Mouse (Mus musculus) testis, adult 2 months (tissue): ENCODE measurements around the gene Bst2. TPM values are rescaled to one million over a fixed set of nuclear protein-coding genes. Genes with fewer than 3 reads are reported as not detected.

Experiments used
- H3K27ac ChIP-seq: fragments of 200-500 bp; 2 replicates; pipeline ENCODE4 v1.5.1; 2012; ENCODE audit warnings: low read depth, low read length; ENCODE audit not compliant: control insufficient read depth, insufficient read depth
- H3K27me3 ChIP-seq: fragments of 200-500 bp; 2 replicates; pipeline ENCODE4 v1.6.1; 2012; ENCODE audit warnings: mild to moderate bottlenecking, low read length, moderate library complexity; ENCODE audit not compliant: control insufficient read depth, insufficient read depth
- H3K36me3 ChIP-seq: fragments of 200-500 bp; 2 replicates; pipeline ENCODE4 v1.6.1; 2012; ENCODE audit warnings: mild to moderate bottlenecking, low read length; ENCODE audit not compliant: control insufficient read depth, insufficient read depth
- H3K4me1 ChIP-seq: fragments of 200-500 bp; 2 replicates; pipeline ENCODE4 v1.6.1; 2012; ENCODE audit warnings: low read length; ENCODE audit not compliant: control insufficient read depth, insufficient read depth
- H3K4me3 ChIP-seq: fragments of 200-500 bp; 2 replicates; pipeline ENCODE4 v1.5.1; 2012; ENCODE audit warnings: low read depth, mild to moderate bottlenecking, low read length, moderate library complexity, mixed read lengths; ENCODE audit not compliant: control insufficient read depth
- CTCF ChIP-seq: fragments of 200-500 bp; IDR thresholded peaks from 2 replicates; pipeline ENCODE4 v1.5.1; 2012; ENCODE audit warnings: low read depth, mild to moderate bottlenecking, inconsistent platforms, low read length, moderate library complexity; ENCODE audit not compliant: control insufficient read depth, insufficient read depth, insufficient replicate concordance
- POLR2A ChIP-seq: fragments of 200-500 bp; IDR thresholded peaks from 2 replicates; pipeline ENCODE4 v1.6.1; 2012; ENCODE audit warnings: low read depth, mild to moderate bottlenecking, inconsistent platforms, low read length, moderate library complexity; ENCODE audit not compliant: control insufficient read depth
- polyA plus RNA-seq: library from polyadenylated mRNA; depleted of rRNA; stranded (reverse); fragments of >200 nt; gene quantifications from 2 replicates; pipeline ENCODE4 v1.2.3, GENCODE M21; 2012

Gene Bst2
- polyA plus RNA-seq, 1 experiment: 19.8 TPM

DNA sequence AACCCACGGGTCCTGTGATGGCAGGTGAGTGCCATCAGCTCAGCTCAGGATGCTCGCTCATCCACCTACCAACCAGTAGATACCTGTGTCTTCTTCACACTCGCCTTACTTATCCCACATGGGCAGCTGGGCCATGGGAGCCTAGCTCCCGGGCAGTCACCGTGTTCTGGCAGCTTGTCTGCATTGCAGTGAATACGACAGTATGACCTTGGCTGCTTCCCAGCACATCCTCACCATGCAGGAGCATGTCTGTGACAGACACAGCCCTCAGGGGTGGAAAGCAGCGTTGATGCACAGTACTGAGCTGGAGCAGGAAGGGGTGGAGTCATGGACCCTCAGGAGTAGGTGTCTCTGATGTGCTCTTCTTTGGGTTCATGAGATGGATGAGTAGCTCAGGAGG lies 37.2 kb upstream of the Bst2 start:
- TF ChIP-seq CTCF (no peak), POLR2A (no peak)
- H3K4me3 ChIP-seq: no peak overlapping the region
- peaks cover 16% of the 10 kb centered on the region for H3K4me1 ChIP-seq
- H3K36me3 ChIP-seq: no peaks in the 10 kb centered on the region
- H3K27ac ChIP-seq: no peak overlapping the region
- H3K27me3 ChIP-seq: no peaks in the 10 kb centered on the region

DNA sequence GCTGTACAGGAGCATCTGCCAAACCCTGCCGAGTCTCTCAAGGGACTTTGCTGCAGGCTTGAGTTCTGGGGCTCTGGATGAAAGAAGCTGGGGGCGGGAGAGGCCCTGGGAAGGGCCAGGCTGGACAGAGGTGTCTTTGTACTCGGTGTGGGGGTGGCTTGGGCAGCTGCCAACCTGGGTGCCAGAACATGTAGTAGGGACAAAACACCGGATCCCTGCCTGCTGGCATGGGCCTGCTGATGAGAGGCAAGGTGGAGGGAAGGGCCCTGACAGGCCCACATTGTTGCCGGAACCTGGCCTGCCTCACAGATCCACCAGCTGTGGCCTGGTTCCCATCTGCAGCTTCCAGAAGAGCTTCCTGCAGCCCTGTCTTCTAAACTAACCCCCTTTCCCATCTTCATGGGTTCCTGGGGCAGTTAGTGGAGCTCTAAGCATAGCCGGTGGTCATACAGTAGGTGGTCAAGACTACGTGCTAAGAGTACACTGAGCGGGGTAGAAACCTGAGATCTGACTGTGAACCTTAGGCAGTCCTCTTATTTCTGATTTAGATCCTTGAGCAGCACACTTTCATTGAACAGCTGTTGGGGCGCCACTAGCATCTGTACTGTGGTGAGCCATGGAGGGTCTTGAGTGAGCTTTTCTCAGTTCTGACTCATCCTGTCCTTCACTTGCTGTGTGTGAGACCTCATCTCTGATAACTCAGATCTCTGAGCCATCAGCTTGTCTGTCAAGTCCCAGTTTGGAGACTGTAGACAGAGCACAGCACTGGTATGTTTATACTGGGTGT lies 35.8 kb upstream of the Bst2 start:
- TF ChIP-seq CTCF: no peak
- TF ChIP-seq POLR2A: no peak
- Histone ChIP-seq H3K36me3 (no peaks in the 10 kb centered on the region), H3K4me1 (peaks cover 27% of the 10 kb centered on the region), H3K4me3 (no peak overlapping the region), H3K27me3 (no peaks in the 10 kb centered on the region), H3K27ac (no peak overlapping the region)

DNA sequence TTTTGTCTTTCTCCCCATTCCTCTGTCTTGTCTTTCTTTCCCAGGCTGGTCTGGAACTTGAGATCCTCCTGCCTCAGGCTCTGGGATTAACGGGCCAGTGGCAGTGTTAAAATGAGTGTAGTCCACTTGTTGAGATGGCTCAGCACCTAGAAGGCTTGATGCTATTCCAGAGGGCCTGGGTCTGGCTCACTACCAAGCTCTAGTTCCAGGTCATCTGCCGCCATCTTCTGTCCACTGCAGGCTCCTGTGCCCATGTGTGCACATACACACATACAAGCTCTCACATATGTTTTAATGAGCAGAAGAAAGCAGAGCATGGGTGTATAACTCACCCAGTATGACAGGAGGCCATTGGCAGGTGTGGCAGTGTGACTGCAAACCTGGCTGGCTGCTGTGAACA lies 34.8 kb upstream of the Bst2 start:
- Histone ChIP-seq H3K36me3 (no peaks in the 10 kb centered on the region), H3K27ac (no peak overlapping the region), H3K4me3 (peak overlapping the region; percentile 21; the same call in 1 of the 2 replicates), H3K27me3 (no peaks in the 10 kb centered on the region), H3K4me1 (peaks cover 27% of the 10 kb centered on the region)
- no peak for TF ChIP-seq CTCF
- no peak for TF ChIP-seq POLR2A

DNA sequence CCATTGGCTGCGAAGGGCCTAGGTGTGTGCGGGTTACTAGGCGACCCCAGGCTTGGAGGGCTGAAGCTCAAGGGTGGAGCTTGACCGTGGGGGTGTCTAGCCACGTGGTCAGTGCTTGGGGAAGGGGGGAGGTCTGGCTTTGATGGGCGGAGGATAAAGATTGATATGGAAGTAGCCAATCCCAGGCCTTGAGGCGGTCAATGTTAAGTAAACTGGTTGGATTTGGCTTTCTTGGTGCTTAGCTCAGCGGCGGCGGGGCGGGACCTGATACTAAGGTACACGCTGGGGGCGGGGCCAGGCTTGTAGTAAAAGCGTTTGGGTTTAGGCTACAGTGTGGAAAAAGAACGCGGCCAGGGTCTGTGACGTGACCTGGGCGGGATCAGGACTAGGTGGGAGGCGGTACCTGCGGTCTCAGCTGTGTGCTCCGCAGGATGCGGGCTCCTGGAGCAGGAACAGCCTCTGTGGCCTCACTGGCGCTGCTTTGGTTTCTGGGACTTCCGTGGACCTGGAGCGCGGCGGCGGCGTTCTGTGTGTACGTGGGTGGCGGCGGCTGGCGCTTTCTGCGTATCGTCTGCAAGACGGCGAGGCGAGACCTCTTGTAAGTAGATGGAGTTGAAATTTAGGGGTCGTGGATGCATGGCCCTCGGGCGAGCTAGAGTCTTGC lies 33.2 kb upstream of the Bst2 start:
- TF ChIP-seq POLR2A (peak; percentile 36; the same call in 1 of the 2 replicates), CTCF (no peak)
- Histone ChIP-seq H3K36me3 (no peaks in the 10 kb centered on the region), H3K4me3 (peak overlapping the region; percentile 98), H3K4me1 (peaks cover 27% of the 10 kb centered on the region), H3K27me3 (no peaks in the 10 kb centered on the region), H3K27ac (peak overlapping the region; percentile 94)

DNA sequence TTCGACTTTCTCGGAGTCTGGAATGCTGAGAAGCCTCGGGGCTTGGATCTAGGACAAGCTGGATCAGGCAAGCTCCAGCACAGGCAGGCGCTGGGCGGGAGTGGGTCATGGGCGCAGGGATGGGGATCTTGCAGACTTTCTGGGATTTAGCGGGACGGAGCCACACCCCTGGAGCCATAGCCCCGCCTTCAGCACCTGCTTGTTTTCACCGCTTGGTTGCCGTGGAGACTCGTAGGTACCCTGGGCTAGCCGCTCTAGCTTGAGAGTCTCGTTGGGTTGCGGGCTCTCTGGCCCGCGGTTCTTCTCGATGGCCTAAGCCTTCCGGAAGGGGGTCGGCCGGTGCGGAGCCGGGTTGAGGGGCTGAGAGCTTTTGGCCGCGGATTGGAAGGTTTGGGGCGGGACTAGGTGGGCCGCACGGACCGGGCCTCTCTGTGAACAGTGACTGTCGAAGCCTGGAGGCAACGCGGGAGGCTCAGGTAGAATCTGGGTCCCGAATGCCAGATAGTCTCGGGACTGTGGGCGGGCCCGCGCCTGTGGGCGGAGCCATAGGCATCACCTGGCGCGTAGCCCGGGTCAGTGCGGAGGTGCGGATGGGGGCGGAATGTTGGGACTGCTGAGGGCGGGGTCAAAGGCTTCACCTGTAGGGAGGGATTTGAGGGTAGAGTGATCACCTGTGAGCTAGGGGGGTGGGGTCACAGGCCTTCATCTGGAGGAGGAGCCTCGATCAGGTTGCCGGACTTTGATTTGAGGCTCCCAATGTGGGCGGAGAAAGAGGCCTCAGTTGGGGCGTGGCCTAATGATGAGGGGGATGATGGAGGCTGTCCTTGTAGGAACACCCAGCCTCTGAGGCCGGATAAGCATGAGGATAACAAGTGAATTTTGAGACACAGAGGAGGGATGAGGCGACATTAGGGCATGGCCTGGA lies 32.4 kb upstream of the Bst2 start:
- H3K27me3 ChIP-seq: no peaks in the 10 kb centered on the region
- H3K4me3 ChIP-seq: peak overlapping the region; percentile 98
- H3K36me3 ChIP-seq: no peaks in the 10 kb centered on the region
- H3K4me1 ChIP-seq: peaks cover 27% of the 10 kb centered on the region
- TF ChIP-seq POLR2A (peak; percentile 61), CTCF (no peak)
- peak overlapping the region; percentile 94 for H3K27ac ChIP-seq

DNA sequence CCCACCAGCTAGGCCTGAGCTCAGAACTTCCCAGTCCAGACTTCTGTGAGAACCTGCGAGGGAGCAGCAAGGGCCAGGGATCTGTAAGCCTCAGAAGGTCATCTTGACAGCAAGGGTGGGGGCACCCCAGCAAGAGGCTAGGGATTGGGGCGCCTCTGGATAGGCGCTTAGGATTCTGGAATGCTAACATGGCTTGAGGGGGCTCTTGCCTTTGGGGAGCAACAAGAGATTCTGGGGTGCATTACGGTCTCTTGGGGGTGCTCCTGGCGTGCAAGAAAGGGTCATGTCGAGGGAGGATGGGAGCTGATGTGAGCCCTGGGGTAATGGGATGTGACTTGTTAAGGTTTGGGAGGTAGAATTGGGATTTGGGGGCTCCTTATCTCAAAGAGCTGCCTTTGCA lies 31.7 kb upstream of the Bst2 start:
- Histone ChIP-seq H3K4me3 (peak overlapping the region; percentile 98), H3K36me3 (no peaks in the 10 kb centered on the region), H3K4me1 (peaks cover 27% of the 10 kb centered on the region), H3K27me3 (no peaks in the 10 kb centered on the region), H3K27ac (peak overlapping the region; percentile 94)
- TF ChIP-seq POLR2A: no peak
- no peak for TF ChIP-seq CTCF
